Mouse (Mus musculus): ENCODE measurements around the gene Zfp867. TPM values are rescaled to one million over a fixed set of nuclear protein-coding genes. Genes with fewer than 3 reads are reported as not detected.
A peak's percentile ranks its signal among the peaks of the same experiment; 100 is the strongest.

The Zfp867 gene
- 7.5 and 9.4 TPM in 2 replicates for polyA plus RNA-seq (2011; ENCODE audit: insufficient read depth, insufficient read length, low read depth, missing spikeins)

DNA sequence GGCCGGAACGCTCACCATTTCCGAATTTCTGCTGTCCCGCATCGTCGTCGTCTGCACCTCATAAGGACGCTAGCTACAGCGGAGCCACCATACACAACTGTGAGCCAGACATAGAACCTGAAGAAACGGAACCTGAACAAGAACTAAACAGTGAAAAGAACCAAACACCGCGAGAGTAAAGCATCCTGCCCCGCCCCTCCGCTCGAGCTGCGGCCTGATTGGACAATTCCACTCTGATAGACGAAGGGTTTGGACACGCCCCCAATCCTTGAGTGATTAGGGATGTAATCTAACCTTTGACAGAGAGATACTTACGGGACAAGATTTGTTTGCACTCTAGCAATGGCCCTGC lies at the start of gene Zfp867:
Zfp867 (minus strand) TSS at position 149 of the 352 bp plus-strand sequence.
- H3K27ac ChIP-seq (ENCODE audit: insufficient read depth, low read length): peak within 1 kb of the TSS; percentile 49; the same call in 1 of the 2 replicates
- TF ChIP-seq EP300 (IDR thresholded peaks at IDR 0.05; ENCODE audit: insufficient read depth, low read depth, low read length) (no peak), CTCF (IDR thresholded peaks at IDR 0.05; ENCODE audit: low read depth, low read length) (no peak), POLR2A (IDR thresholded peaks at IDR 0.05; ENCODE audit: insufficient read depth, low read length) (peak; percentile 71)

DNA sequence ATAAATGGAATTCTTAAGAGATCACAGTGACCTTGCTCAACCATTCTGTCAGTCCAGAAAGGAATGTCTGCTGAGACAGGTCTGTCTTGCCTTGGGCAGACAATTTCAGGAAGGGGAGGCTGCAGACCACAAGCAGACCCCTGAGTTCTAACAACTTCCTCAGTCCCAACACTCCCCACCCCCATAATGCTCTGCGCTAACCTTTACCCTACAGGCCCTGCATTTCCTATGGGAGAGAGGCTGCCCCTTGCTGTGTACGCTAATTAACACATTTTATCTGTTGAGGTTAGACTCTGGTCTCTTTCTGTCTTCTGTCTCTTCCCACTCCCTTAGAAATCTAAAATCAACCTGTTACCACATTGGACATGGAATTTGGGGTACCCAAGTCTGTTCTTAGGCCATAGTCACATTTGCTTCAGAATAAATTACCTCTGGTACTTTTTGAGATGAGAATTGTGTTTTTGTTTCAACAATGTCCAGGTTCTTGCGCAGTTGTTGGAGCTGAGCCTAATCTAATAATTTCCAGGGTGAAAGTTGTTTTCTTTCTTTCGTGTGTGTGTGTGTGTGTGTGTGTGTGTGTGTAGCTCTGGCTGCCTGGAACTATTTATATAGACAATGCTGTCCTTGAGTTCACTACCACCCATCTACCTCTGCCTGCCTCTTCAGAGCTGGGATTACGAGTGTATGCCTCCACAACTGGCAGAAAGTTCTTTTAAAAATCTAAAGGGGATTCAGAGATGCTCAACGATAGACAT lies 47.6 kb upstream of the Zfp867 start:
- Histone ChIP-seq H3K9ac (ENCODE audit: low read depth, poor library complexity, severe bottlenecking) (peak overlapping the region; percentile 48), H3K9me3 (replicated peaks; ENCODE audit: control insufficient read depth, insufficient read depth, low read length, poor library complexity, severe bottlenecking) (peaks cover 4% of the 10 kb centered on the region; the same call in 1 of the 2 replicates), H3K4me1 (ENCODE audit: control insufficient read depth, insufficient read depth, low read length) (peaks cover 7% of the 10 kb centered on the region), H3K27me3 (ENCODE audit: control insufficient read depth, insufficient read depth, low read length, poor library complexity, severe bottlenecking) (no peaks in the 10 kb centered on the region), H3K36me3 (ENCODE audit: control insufficient read depth, insufficient read depth, low read length, poor library complexity, severe bottlenecking) (no peaks in the 10 kb centered on the region), H3K4me3 (ENCODE audit: low read depth, low read length) (no peak overlapping the region; the same call in 1 of the 2 replicates), H3K27ac (ENCODE audit: insufficient read depth, low read length) (peak overlapping the region; percentile 46)
- no peak for TF ChIP-seq EP300 (IDR thresholded peaks at IDR 0.05; ENCODE audit: insufficient read depth, low read depth, low read length)
- TF ChIP-seq CTCF (IDR thresholded peaks at IDR 0.05; ENCODE audit: low read depth, low read length): no peak
- TF ChIP-seq POLR2A (IDR thresholded peaks at IDR 0.05; ENCODE audit: insufficient read depth, low read length): peak; percentile 12

More for the DNA sequence above, at the start of gene Zfp867:
- Histone ChIP-seq H3K36me3 (ENCODE audit: control insufficient read depth, insufficient read depth, low read length, poor library complexity, severe bottlenecking) (no peaks in the 10 kb centered on the region), H3K9me3 (replicated peaks; ENCODE audit: control insufficient read depth, insufficient read depth, low read length, poor library complexity, severe bottlenecking) (no peaks in the 10 kb centered on the region), H3K4me1 (ENCODE audit: control insufficient read depth, insufficient read depth, low read length) (no peaks in the 10 kb centered on the region), H3K4me3 (ENCODE audit: low read depth, low read length) (peak within 1 kb of the TSS; percentile 94), H3K9ac (ENCODE audit: low read depth, poor library complexity, severe bottlenecking) (peak within 1 kb of the TSS; percentile 69), H3K27me3 (ENCODE audit: control insufficient read depth, insufficient read depth, low read length, poor library complexity, severe bottlenecking) (no peaks in the 10 kb centered on the region)

DNA sequence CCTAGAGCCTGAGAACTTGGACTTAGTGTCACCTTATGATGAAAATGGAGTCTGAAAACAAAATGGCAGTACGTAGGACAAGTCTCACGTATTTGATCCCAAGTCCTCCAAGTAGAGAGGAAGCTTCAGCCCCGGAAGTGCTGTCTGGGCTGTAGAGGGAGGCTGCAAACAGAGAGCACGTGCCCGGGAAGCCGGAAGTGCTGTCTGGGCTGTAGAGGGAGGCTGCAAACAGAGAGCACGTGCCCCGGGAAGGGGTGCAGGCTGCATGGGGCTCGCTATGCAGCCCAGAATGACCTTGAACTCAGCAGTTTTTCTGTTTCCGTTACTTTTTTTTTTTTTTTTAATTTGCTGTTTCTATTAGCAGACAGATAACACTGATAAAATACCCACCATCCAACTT lies 46.0 kb upstream of the Zfp867 start:
- no peaks in the 10 kb centered on the region for H3K9me3 ChIP-seq (replicated peaks; ENCODE audit: control insufficient read depth, insufficient read depth, low read length, poor library complexity, severe bottlenecking)
- H3K9ac ChIP-seq (ENCODE audit: low read depth, poor library complexity, severe bottlenecking): no peak overlapping the region
- H3K36me3 ChIP-seq (ENCODE audit: control insufficient read depth, insufficient read depth, low read length, poor library complexity, severe bottlenecking): no peaks in the 10 kb centered on the region
- TF ChIP-seq EP300 (IDR thresholded peaks at IDR 0.05; ENCODE audit: insufficient read depth, low read depth, low read length) (no peak), POLR2A (IDR thresholded peaks at IDR 0.05; ENCODE audit: insufficient read depth, low read length) (no peak), CTCF (IDR thresholded peaks at IDR 0.05; ENCODE audit: low read depth, low read length) (no peak)
- H3K27ac ChIP-seq (ENCODE audit: insufficient read depth, low read length): peak overlapping the region; percentile 28
- H3K4me1 ChIP-seq (ENCODE audit: control insufficient read depth, insufficient read depth, low read length): peaks cover 7% of the 10 kb centered on the region
- H3K4me3 ChIP-seq (ENCODE audit: low read depth, low read length): no peak overlapping the region
- H3K27me3 ChIP-seq (ENCODE audit: control insufficient read depth, insufficient read depth, low read length, poor library complexity, severe bottlenecking): no peaks in the 10 kb centered on the region

DNA sequence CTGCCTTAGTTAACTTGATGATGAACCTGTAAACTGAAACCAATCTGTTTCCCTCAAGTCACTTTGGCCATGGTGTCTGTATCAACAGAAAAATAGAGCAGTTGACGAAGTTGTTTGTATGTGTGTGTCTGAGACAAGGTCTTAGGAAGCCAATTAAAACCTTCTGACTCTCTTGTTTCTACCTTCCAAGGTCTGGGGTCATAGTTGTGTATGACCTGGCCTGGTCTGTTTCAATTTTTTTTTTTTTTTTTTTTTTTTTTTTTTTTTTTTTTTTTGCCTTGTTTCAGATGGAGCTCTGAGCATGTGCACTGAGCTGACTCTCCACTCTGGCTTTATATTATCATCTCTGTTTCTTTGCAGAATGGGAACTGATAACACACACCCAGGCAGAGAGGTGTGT lies 45.2 kb upstream of the Zfp867 start:
- H3K27me3 ChIP-seq (ENCODE audit: control insufficient read depth, insufficient read depth, low read length, poor library complexity, severe bottlenecking): no peaks in the 10 kb centered on the region

DNA sequence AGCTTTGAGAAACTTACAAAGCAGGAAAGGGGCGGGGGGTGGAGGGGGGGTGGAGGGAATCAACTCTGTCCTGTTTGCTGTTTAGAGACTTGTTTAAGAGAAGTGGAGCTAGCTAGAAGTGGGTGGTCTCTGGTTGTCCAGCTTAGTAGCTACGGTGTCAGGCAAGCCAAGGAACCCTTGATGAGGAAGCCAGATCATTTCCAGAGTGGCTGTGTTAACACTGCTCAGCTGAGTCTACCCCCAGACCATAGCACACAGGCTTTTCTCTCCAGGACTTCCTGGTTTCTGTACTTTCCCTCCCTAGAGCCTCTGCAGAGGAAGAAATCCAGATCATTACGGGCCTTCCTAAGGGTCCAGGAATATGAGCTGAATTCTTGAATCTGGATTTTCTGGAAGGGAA lies 42.5 kb upstream of the Zfp867 start:
- Histone ChIP-seq H3K4me3 (ENCODE audit: low read depth, low read length) (no peak overlapping the region), H3K27me3 (ENCODE audit: control insufficient read depth, insufficient read depth, low read length, poor library complexity, severe bottlenecking) (no peaks in the 10 kb centered on the region), H3K9ac (ENCODE audit: low read depth, poor library complexity, severe bottlenecking) (no peak overlapping the region), H3K27ac (ENCODE audit: insufficient read depth, low read length) (no peak overlapping the region), H3K4me1 (ENCODE audit: control insufficient read depth, insufficient read depth, low read length) (peaks cover 8% of the 10 kb centered on the region), H3K9me3 (replicated peaks; ENCODE audit: control insufficient read depth, insufficient read depth, low read length, poor library complexity, severe bottlenecking) (no peaks in the 10 kb centered on the region), H3K36me3 (ENCODE audit: control insufficient read depth, insufficient read depth, low read length, poor library complexity, severe bottlenecking) (no peaks in the 10 kb centered on the region)
- no peak for TF ChIP-seq CTCF (IDR thresholded peaks at IDR 0.05; ENCODE audit: low read depth, low read length)
- TF ChIP-seq EP300 (IDR thresholded peaks at IDR 0.05; ENCODE audit: insufficient read depth, low read depth, low read length): no peak
- no peak for TF ChIP-seq POLR2A (IDR thresholded peaks at IDR 0.05; ENCODE audit: insufficient read depth, low read length)

More for the DNA sequence above, 45.2 kb upstream of the Zfp867 start:
- H3K9ac ChIP-seq (ENCODE audit: low read depth, poor library complexity, severe bottlenecking): no peak overlapping the region
- no peaks in the 10 kb centered on the region for H3K9me3 ChIP-seq (replicated peaks; ENCODE audit: control insufficient read depth, insufficient read depth, low read length, poor library complexity, severe bottlenecking)
- TF ChIP-seq EP300 (IDR thresholded peaks at IDR 0.05; ENCODE audit: insufficient read depth, low read depth, low read length): no peak
- no peak for TF ChIP-seq CTCF (IDR thresholded peaks at IDR 0.05; ENCODE audit: low read depth, low read length)
- TF ChIP-seq POLR2A (IDR thresholded peaks at IDR 0.05; ENCODE audit: insufficient read depth, low read length): no peak
- no peak overlapping the region for H3K27ac ChIP-seq (ENCODE audit: insufficient read depth, low read length)
- H3K4me1 ChIP-seq (ENCODE audit: control insufficient read depth, insufficient read depth, low read length): peaks cover 8% of the 10 kb centered on the region
- H3K4me3 ChIP-seq (ENCODE audit: low read depth, low read length): no peak overlapping the region
- H3K36me3 ChIP-seq (ENCODE audit: control insufficient read depth, insufficient read depth, low read length, poor library complexity, severe bottlenecking): no peaks in the 10 kb centered on the region

DNA sequence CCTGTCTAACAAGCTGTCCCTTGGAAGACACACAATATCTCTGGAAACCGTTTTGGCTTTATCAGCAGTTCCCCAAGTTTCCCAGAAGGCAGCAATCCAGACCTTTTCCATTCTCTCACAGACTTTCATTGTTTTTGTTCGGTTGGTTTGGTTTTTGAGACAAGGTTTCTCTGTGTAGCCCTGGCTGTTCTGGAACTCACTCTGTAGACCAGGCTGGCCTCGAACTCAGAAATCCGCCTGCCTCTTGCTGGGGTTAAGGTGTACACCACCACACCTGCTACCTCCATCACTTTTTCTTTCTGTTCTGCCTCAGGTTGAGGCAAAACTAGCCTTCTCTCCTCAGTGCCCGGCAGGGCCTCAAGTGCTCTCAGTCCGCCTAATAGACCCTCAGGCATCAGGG lies 42.1 kb upstream of the Zfp867 start:
- Histone ChIP-seq H3K36me3 (ENCODE audit: control insufficient read depth, insufficient read depth, low read length, poor library complexity, severe bottlenecking) (no peaks in the 10 kb centered on the region), H3K9me3 (replicated peaks; ENCODE audit: control insufficient read depth, insufficient read depth, low read length, poor library complexity, severe bottlenecking) (no peaks in the 10 kb centered on the region), H3K4me1 (ENCODE audit: control insufficient read depth, insufficient read depth, low read length) (peaks cover 8% of the 10 kb centered on the region), H3K9ac (ENCODE audit: low read depth, poor library complexity, severe bottlenecking) (no peak overlapping the region), H3K4me3 (ENCODE audit: low read depth, low read length) (no peak overlapping the region), H3K27ac (ENCODE audit: insufficient read depth, low read length) (peak overlapping the region; percentile 23; the same call in 1 of the 2 replicates), H3K27me3 (ENCODE audit: control insufficient read depth, insufficient read depth, low read length, poor library complexity, severe bottlenecking) (no peaks in the 10 kb centered on the region)
- no peak for TF ChIP-seq CTCF (IDR thresholded peaks at IDR 0.05; ENCODE audit: low read depth, low read length)
- TF ChIP-seq POLR2A (IDR thresholded peaks at IDR 0.05; ENCODE audit: insufficient read depth, low read length): no peak
- no peak for TF ChIP-seq EP300 (IDR thresholded peaks at IDR 0.05; ENCODE audit: insufficient read depth, low read depth, low read length)

Data from ES-Bruce4 (cell line).